Comparison of ENCODE assay signal across 9 mouse cellular contexts in the genomic region with DNA sequence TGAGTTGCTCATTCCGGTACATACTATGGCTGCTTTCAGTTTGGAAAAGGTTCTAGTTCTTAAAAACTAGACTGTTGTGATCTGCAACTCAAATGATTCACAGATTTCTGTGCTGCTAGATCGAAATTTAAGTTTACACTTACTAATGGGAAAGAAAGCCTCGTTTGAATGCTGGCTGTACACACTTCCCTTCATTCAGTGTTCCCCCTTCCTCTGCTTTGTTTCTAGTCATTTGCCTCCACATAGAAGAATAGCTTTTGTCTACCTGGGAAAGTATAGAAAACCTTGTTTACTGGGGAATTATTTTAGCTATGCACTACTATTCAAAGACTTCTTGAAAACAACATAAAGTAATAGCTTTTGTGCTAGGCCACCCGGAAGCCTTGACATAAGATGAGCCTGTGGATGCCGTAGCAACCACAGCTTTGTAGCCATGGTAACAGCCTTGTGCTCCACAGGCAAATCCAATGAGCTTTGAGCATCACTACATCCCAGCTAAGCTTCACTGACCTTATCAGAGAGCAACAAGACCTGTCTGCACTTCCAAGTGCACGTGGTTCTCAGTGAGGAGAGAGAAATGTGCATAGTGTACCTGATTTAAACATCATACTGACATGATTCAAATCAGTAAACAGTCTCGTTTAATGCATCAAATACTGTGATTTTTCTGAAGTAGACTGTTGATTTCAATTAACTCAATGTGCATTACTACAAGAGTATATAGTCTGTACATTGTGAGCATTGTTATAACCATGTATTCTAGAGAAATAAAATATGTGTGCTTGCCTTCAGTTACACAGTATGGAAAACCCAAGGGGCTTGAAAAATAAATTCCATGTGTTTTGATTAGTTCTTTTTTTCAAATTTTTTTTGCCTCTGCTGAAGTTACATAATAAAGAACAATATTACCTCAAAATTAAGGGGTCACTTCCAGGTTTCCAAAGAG.
DNase-seq lines count a peak whose midpoint lies in the region; ATAC-seq and TF ChIP-seq lines count a peak whose summit lies in the region.
"Had no signal": no experiment of that assay in that cellular context is flagged by ENCODE, and none has a peak within 500 bp of the region (broad histone marks: within the 10 kb centered on the region; RNA-seq: fewer than 3 reads in every experiment).

No protein-coding gene starts in this region.

- no peak overlapping the region for H3K27ac ChIP-seq in hindbrain, embryonic 13.5 days
- H3K27ac ChIP-seq in midbrain, embryonic 10.5 days (replicated peaks), result no peak overlapping the region
- H3K27ac ChIP-seq in liver, postnatal 0 days (ENCODE audit: low read depth), result no peak overlapping the region

- peaks cover 6% of the 10 kb centered on the region for H3K4me1 ChIP-seq in hindbrain, embryonic 13.5 days (replicated peaks)
- H3K4me1 ChIP-seq in midbrain, embryonic 10.5 days, result peaks cover 19% of the 10 kb centered on the region
- no peaks in the 10 kb centered on the region for H3K4me1 ChIP-seq in liver, postnatal 0 days (ENCODE audit: insufficient read depth)

- no peak overlapping the region for H3K4me2 ChIP-seq in hindbrain, embryonic 13.5 days
- no peak overlapping the region for H3K4me2 ChIP-seq in liver, postnatal 0 days (ENCODE audit: low read depth, low read length)

- intact Hi-C loops in heart, postnatal 36 days (cut with DNase I), result no loop called here

- no peak for TF ChIP-seq EP300 in liver, postnatal 0 days (IDR thresholded peaks at IDR 0.05; ENCODE audit: low read depth)

- no peak overlapping the region for H3K4me3 ChIP-seq in hindbrain, embryonic 13.5 days
- no peak overlapping the region for H3K4me3 ChIP-seq in midbrain, embryonic 10.5 days
- H3K4me3 ChIP-seq in liver, postnatal 0 days (ENCODE audit: low read depth, low read length), result no peak overlapping the region

- peak; percentile 2 to 13 for DNase-seq in cerebellum, postnatal 14 days
- DNase-seq in cerebellum, postnatal 25 days, result no peak
- DNase-seq in midbrain, embryonic 10.5 days (ENCODE audit: low spot score), result peak; percentile 72
- peak; percentile 6 for DNase-seq in right cerebral cortex, postnatal 25 days
- no peak for DNase-seq in heart, postnatal 36 days
- no peak for DNase-seq in liver, postnatal 0 days
- DNase-seq in adipocyte (ENCODE audit: low spot score), result no peak
- DNase-seq: lung, adult 2 months had no signal

- ATAC-seq in hindbrain, embryonic 13.5 days (ENCODE audit: low FRiP score), result peak; percentile 98
- ATAC-seq in liver, postnatal 0 days, result no peak

- H3K9me3 ChIP-seq in hindbrain, embryonic 13.5 days, result no peaks in the 10 kb centered on the region
- no peaks in the 10 kb centered on the region for H3K9me3 ChIP-seq in midbrain, embryonic 10.5 days (replicated peaks)
- H3K9me3 ChIP-seq in liver, postnatal 0 days (ENCODE audit: low read length), result no peaks in the 10 kb centered on the region

- TF ChIP-seq CTCF in liver, postnatal 0 days (IDR thresholded peaks at IDR 0.05; ENCODE audit: low read depth), result no peak

- no peak overlapping the region for H3K9ac ChIP-seq in hindbrain, embryonic 13.5 days
- no peak overlapping the region for H3K9ac ChIP-seq in liver, postnatal 0 days (replicated peaks)

- no peaks in the 10 kb centered on the region for H3K27me3 ChIP-seq in hindbrain, embryonic 13.5 days
- H3K27me3 ChIP-seq in midbrain, embryonic 10.5 days (ENCODE audit: low read depth, poor library complexity, severe bottlenecking), result no peaks in the 10 kb centered on the region
- no peaks in the 10 kb centered on the region for H3K27me3 ChIP-seq in liver, postnatal 0 days (ENCODE audit: insufficient read depth, low read length)

- WGBS in hindbrain, embryonic 13.5 days, result 39% methylated on average over 7 of the region's 7 CpGs
- WGBS in midbrain, embryonic 10.5 days, result 35% methylated on average over 7 of the region's 7 CpGs
- WGBS in liver, postnatal 0 days (ENCODE audit: insufficient replicate concordance), result 59% methylated on average over 7 of the region's 7 CpGs

- no peaks in the 10 kb centered on the region for H3K36me3 ChIP-seq in hindbrain, embryonic 13.5 days
- H3K36me3 ChIP-seq in midbrain, embryonic 10.5 days, result no peaks in the 10 kb centered on the region
- no peaks in the 10 kb centered on the region for H3K36me3 ChIP-seq in liver, postnatal 0 days (replicated peaks; ENCODE audit: insufficient read depth, low read length)

Comparison
In these comparisons a context has a peak if more than half of its experiments do, and no peak if none do; other contexts are left out.
1. DNase-seq: peak in cerebellum, postnatal 14 days (2 of 2), midbrain, embryonic 10.5 days (single experiment) and right cerebral cortex, postnatal 25 days (single experiment); none in cerebellum, postnatal 25 days (0 of 2), heart, postnatal 36 days (0 of 2), liver, postnatal 0 days (single experiment) and adipocyte (single experiment).